Mouse (Mus musculus) left cerebral cortex, adult 2 months (tissue): Measurements from ENCODE around the gene Hrct1. TPM values are rescaled to one million over a fixed set of nuclear protein-coding genes. Genes with fewer than 3 reads are reported as not detected.

Source experiments
- DNase-seq, 2 experiments: peaks; one replicate each; pipeline ENCODE4 v3.0.0; 2021 to 2022; ENCODE audit warnings: low spot score in 2 of 2, mixed read lengths in 1 of 2; ENCODE audit errors: extremely low spot score in 1 of 2
- H3K27ac ChIP-seq: fragments of 200-600 bp; 2 replicates; pipeline ENCODE4 v1.8.1; 2022
- H3K4me3 ChIP-seq: fragments of 200-600 bp; 2 replicates; pipeline ENCODE4 v1.8.1; 2022
- CTCF ChIP-seq: fragments of 200-600 bp; IDR thresholded peaks from 2 replicates; pipeline ENCODE4 v1.8.1; 2022; ENCODE audit warnings: antibody characterized with exemption, mild to moderate bottlenecking, moderate library complexity
- intact Hi-C: fragments of 180-260 bp; cut with DNase I; formaldehyde crosslinking; loops from one replicate; pipeline ENCODE4 v1.15.1; 2025
- total RNA-seq, 2 experiments: library from RNA; stranded (reverse); gene quantifications; 2 replicates each; pipeline ENCODE4 v1.2.3; 2021

The Hrct1 gene
- total RNA-seq, 2 experiments from 2014 or later: 0.87 to 1.1 TPM

DNA sequence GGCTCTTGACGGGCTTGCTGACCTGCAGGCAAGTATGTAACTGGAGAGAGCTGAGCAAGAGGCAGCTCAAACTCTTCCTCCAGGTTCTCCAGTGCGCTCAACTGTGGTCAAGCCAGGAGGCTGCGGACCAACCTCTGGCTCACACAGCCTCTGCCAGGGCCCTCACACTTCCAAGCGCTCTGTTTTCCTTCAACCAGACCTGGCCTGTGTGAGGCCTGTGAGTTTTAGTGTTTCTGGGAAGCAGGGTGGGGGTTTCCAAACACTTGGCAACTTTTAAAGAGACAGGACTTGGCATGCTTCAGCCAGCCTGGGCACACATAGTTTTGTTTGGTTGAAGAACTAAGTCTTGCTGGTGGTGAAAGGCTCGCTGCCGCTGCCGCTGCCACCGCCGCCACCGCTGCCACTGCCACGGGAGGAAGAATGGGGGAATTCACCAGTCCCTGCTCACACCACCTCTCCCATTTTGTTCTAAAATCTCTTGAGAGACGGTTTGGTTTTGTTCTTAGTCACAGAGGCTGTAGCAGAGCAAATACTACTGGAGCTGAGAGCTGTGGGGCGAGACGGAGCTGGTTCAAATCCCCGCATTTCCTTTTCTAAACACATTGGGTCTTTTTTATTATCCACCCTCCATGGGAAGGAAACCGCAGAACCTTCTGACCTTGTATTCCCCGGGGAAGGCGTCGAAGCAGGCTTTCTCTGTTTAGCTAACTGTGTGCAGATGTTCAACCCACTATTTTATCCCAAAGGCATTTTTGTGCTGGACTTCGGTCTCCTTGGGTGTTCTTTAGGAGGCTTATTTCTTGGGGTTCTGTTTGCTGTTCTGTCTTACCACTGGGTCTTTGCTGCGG is 32.8 kb downstream of the Hrct1 start:
- H3K27ac ChIP-seq: peak overlapping the region; percentile 44; the same call in 1 of the 2 replicates
- intact Hi-C loops: no loop called here
- DNase-seq: peak in 1 of 2 experiments; percentile 14
- no peak overlapping the region for H3K4me3 ChIP-seq
- no peak for TF ChIP-seq CTCF

DNA sequence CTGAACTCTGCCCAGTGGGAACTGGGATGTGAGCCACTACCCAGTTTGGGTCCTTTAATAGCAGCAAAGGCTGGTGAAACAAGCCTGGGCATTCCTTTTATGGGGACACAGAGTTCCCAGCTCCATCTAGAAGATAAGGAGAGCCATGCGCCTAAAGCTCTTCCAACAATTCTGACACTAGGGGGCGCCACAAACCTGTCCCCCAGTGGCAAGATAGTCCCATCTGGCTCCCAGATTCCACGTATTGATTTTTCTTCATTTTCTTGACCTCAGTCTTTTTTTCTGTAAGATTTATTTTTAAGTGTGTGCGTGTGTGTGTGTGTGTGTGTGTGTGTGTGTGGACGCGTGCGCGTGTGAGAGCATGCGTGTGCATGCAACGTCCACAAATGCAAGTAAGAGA is 33.5 kb downstream of the Hrct1 start:
- Histone ChIP-seq H3K4me3 (no peak overlapping the region), H3K27ac (peak overlapping the region; percentile 44; the same call in 1 of the 2 replicates)
- peak in 1 of 2 experiments; percentile 24 for DNase-seq
- intact Hi-C loops: no loop called here
- peak; percentile 61 for TF ChIP-seq CTCF

DNA sequence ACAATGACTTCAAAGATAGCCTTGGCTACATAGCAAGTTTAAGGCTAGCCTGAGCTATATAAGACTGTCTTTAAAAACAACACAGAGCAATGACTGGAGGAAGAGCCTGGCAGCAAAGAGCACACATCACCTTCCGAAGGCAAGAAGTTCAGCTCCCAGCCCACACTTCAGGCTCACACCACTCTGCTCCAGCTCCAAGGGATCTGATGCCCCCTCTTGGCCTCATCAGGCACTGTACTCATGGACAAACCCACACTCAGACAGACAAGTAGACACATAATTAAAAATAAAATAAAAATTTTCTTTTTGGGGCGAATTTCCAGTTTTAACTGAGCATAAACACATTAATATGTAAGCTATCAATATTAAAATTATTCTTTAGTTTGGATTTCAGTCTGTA is 34.3 kb downstream of the Hrct1 start:
- no peak overlapping the region for H3K4me3 ChIP-seq
- intact Hi-C loops: no loop called here
- no peak; the same call in 1 of the 2 replicates for TF ChIP-seq CTCF
- no peak overlapping the region for H3K27ac ChIP-seq
- no peak for DNase-seq

DNA sequence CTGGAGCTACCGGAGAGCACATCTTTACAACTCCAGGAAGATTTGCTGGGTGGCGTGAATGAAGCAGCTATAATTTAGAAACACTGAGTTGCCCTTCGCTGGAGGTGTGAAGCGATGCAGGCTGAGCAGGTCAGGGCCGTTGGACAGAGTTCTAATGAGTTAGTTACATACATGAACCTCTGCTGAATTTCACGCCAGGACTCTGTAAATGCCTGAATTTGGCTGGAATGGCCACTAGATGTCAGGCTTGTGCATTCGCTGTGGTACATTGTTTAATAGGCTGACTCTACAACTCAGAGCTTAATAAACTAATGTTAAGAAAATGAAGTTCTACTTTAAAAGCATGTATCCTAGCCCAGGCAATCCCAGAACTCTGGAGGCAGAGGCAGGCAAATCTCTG is 36.4 kb downstream of the Hrct1 start:
- intact Hi-C loops: loop anchor here (2.0 kb wide), 1 partner anchor 97 kb away; no protein-coding TSS in a partner anchor
- peak; percentile 91 for TF ChIP-seq CTCF
- Histone ChIP-seq H3K4me3 (peak overlapping the region; percentile 17; the same call in 1 of the 2 replicates), H3K27ac (no peak overlapping the region)
- DNase-seq: peak; percentile 53 to 61

DNA sequence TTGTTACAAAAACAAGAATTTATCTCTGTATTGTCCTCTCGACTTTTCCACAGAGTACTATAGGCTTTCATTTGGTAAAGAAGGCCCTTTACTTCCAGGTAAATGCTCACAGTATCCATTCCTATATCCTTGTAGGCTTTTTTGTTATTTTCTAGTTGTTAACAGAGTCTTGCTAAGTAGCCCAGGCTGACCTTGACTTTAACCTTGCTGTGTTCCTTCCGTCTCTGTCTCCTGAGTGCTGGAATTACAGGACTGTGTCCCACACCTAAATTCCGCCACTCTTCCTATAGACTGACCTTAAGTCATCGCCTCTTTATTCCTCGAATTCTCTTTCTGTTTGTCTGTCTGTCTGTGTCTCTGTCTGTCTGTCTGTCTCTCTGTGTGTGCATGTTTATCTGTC is 41.4 kb downstream of the Hrct1 start:
- Histone ChIP-seq H3K27ac (no peak overlapping the region), H3K4me3 (no peak overlapping the region)
- no peak for DNase-seq
- TF ChIP-seq CTCF: no peak
- intact Hi-C loops: no loop called here

DNA sequence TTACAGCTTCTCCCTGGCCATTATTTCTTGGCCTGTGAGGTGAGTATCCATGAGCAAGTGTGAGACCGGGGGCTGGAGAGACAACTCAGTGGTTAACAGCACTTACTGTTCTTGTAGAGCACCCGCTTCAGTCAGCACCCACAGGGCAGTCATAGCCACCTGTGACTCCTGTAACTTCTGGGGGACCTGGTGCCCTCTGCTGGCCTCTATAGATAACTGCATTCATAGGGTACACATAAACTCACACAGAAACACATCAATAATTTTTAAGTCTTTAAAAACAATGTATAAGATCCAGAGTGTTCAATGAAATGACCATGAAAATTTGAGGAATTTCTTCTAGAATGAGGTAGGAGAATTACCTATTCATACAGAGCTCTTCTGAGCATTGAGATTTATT is 42.4 kb downstream of the Hrct1 start:
- no peak overlapping the region for H3K4me3 ChIP-seq
- intact Hi-C loops: no loop called here
- no peak overlapping the region for H3K27ac ChIP-seq
- no peak for DNase-seq
- TF ChIP-seq CTCF: no peak

DNA sequence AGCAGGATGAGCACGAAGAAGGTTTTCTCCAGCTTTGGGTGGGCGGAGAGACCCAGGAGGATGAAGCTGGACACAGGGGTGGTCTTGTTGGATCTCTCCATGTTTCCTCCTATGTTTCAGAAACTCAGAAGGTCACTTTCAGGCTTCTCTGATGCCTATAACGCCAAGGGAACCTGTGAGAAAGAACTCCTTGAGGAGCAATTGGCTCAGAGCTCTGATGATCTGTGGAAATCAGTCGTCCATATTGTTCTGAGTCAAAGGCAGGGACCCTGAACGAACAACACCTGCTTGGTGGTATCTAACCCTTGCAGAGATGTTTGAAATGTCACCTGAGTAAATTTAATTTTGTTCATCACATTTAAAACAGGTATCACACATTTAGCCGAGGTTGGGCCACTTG is 43.9 kb downstream of the Hrct1 start, which contains the start of gene Olfr159:
Gene Olfr159, minus strand, starts transcription at position 101 of the 400 bp plus-strand sequence.
- intact Hi-C loops: no loop called here
- no peak for TF ChIP-seq CTCF
- no peak within 1 kb of the TSS for H3K27ac ChIP-seq
- H3K4me3 ChIP-seq: no peak within 1 kb of the TSS
- DNase-seq: no peak

DNA sequence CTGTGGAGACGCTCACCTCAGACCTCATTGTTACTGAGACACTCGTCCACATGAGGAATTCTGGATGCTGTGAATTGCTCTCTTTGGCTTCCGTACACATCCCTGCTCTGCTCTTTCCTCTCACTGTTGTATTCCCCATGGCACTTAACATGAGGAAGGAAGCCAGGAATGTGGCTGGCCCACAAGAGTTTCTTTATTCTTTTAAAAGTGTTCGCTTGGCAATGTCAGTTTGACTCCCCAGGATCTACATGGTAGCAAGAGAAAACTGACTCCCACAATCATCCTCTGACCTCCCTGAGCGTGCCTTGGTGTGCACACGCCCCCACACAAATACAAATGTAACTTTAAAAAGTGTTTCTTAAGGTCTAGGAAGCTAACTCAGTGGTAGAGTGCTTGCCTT is 44.6 kb downstream of the Hrct1 start:
- DNase-seq: no peak
- TF ChIP-seq CTCF: no peak
- H3K27ac ChIP-seq: no peak overlapping the region
- H3K4me3 ChIP-seq: no peak overlapping the region
- intact Hi-C loops: no loop called here

DNA sequence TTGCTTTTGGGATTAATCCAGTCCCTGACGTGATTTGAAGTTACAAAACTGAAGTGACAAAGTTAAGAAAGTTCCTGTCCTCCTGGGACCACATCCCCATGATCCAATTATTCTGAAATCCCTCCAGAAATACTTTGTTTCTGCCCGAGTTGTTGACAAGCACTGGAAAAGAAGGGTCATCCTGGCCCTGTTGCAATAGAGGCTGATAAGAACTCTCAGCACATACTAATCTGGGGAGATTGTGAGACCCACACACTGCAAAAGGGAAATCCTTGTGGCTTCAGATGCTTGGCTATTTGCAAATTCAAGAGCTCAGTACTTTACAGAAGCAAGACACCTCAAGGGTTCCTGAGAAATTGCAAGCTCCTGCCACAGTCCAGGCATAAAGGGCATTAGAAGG is 45.3 kb downstream of the Hrct1 start:
- TF ChIP-seq CTCF: no peak
- intact Hi-C loops: no loop called here
- DNase-seq: no peak
- H3K27ac ChIP-seq: no peak overlapping the region
- H3K4me3 ChIP-seq: no peak overlapping the region

Other genes starting within 250 kb of the Hrct1 start
- gene Sit1, start 243.5 kb upstream of the Hrct1 start, total RNA-seq: not detected
- gene Ccdc107, start 234.3 kb upstream of the Hrct1 start, total RNA-seq: 10 to 100 TPM; 28.1 to 31.8 TPM
- gene Arhgef39, start 227.5 kb upstream of the Hrct1 start, total RNA-seq: 1 to 10 TPM in 1 of 2 experiments, under 1 TPM in 1; 0.41 to 1.7 TPM
- gene Car9, start 220.2 kb upstream of the Hrct1 start, total RNA-seq: not detected
- 1 to 10 TPM; 7.0 to 8.8 TPM for gene Tpm2, start 203.4 kb upstream of the Hrct1 start, total RNA-seq
- 10 to 100 TPM; 74.6 to 77.9 TPM for gene Creb3, start 164.9 kb upstream of the Hrct1 start, total RNA-seq
- gene Tln1, start 164.5 kb upstream of the Hrct1 start, total RNA-seq: 10 to 100 TPM; 50.7 to 52.2 TPM
- 10 to 100 TPM; 49.6 to 55.4 TPM for gene Rgp1, start 148.5 kb upstream of the Hrct1 start, total RNA-seq
- gene Gba2, start 148.3 kb upstream of the Hrct1 start, total RNA-seq: 10 to 100 TPM; 69.2 to 70.6 TPM
- gene Msmp, start 142.7 kb upstream of the Hrct1 start, total RNA-seq: not detected
- gene Npr2, start 95.3 kb upstream of the Hrct1 start, total RNA-seq: 10 to 100 TPM; 60.9 to 62.0 TPM
- gene Spag8, start 73.6 kb upstream of the Hrct1 start, total RNA-seq: 1 to 10 TPM in 1 of 2 experiments, under 1 TPM in 1; 0.95 to 1.6 TPM
- gene Hint2, start 70.7 kb upstream of the Hrct1 start, total RNA-seq: 10 to 100 TPM; 30.9 to 33.5 TPM
- 10 to 100 TPM; 63.1 to 66.2 TPM for gene Tmem8b, start 58.2 kb upstream of the Hrct1 start, total RNA-seq
- gene Fam221b, start 58.0 kb upstream of the Hrct1 start, total RNA-seq: 1 to 10 TPM; 1.8 to 2.2 TPM
- not detected for gene Olfr70, start 26.4 kb upstream of the Hrct1 start, total RNA-seq
- not detected for gene Olfr71, start 16.9 kb upstream of the Hrct1 start, total RNA-seq
- under 1 TPM; 0.63 to 1.00 TPM for gene Spaar, start 2.8 kb downstream of the Hrct1 start, total RNA-seq
- gene Olfr159, start 43.8 kb downstream of the Hrct1 start, total RNA-seq: not detected
- not detected for gene Olfr156, start 96.7 kb downstream of the Hrct1 start, total RNA-seq
- gene Olfr157, start 113.0 kb downstream of the Hrct1 start, total RNA-seq: not detected
- not detected for gene Olfr155, start 124.4 kb downstream of the Hrct1 start, total RNA-seq
- 1 to 10 TPM; 7.6 to 8.6 TPM for gene Reck, start 148.3 kb downstream of the Hrct1 start, total RNA-seq
- gene Glipr2, start 230.2 kb downstream of the Hrct1 start, total RNA-seq: 1 to 10 TPM; 3.4 to 3.7 TPM